Mouse (Mus musculus): ENCODE data around the gene Zic1.

Gene Zic1

DNA sequence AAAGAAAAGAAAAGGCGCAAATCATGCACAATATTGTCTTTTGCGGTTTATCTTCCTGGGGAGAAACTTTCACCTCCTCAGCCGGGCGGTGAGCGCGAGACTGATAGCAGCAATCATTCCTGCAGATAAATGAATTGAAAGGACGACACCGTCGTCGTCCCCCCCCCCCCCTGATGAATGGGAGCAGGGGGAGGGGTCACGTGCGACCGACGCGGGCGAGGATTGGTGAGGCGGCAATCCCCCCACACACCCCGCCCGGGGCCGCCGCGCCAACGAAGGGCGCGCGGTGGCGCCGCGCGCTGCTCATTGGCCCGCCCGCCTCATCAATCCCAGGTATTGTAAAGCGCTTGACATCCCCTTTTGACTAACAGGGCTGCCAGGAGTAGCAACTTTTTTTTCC, at the start of gene Zic1:
TSS of gene Zic1 (minus strand) at position 147 of the 400 bp plus-strand sequence.
- DNase-seq = peak; percentile 95 to 97

DNA sequence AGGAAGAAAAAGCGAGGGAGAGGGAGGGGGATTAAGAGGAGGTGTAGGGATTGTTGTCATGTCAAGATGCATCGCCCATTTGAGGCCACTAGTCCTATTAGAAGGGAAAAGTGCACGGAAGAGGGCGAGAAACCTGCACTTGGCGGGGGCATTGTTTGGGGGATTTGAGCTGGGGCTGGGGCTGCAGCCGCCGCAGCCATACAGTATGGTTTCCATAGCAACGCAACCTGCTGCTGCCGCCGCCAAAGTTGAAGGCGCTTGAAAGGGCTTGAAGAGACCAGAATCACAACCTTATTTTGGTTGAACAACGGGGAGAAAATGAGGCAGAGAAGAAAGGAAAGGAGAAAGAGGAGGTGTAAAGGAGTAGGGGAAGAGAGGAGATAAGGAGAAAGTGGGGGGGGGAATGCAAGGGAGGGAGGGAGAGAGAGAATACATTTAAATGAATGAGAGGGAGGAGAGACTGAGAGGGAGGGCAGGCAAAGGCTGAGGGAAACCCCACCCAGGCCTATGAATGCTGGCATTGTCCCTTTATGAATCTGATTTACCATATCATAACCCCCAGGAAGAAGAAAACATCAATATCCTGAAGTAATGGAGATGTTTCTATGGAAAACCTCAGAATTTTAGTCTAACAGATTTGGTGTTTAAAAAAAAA, 48.5 kb upstream of the Zic1 start:
- DNase-seq = peak; percentile 67 to 70

- DNase-seq = no peak
These were observed 44.2 kb upstream of the Zic1 start for GRCm38 (mm10) chr9:91409771-91410170.

GRCm38 (mm10) chr9:91406258-91406763, 40.7 kb upstream of the Zic1 start:
- DNase-seq = peak in 1 of 2 experiments; percentile 47

DNA sequence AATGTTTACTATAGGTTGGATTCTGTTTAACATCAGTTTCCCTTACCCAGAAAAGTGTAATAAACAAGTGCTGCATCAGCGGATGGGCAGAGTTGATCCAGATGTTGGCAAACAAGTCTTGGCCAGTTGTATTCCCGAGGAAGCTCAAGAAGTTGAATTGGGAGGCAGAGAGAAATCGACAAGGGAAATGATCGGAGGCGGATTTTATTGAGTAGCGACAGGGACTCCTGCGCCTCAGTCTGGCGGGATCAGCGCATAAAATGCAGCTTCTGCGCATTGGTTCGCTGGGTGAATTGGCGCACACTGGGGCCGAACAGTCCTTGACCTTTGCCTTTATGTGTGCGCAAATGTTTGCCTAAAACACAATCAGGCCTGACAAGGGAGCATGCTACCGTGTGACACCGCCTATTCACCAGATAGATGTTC, 40.2 kb upstream of the Zic1 start:
- DNase-seq = peak; percentile 73 to 76

GRCm38 (mm10) chr9:91404905-91405752, 39.5 kb upstream of the Zic1 start:
- DNase-seq = peak; percentile 64 to 71

DNA sequence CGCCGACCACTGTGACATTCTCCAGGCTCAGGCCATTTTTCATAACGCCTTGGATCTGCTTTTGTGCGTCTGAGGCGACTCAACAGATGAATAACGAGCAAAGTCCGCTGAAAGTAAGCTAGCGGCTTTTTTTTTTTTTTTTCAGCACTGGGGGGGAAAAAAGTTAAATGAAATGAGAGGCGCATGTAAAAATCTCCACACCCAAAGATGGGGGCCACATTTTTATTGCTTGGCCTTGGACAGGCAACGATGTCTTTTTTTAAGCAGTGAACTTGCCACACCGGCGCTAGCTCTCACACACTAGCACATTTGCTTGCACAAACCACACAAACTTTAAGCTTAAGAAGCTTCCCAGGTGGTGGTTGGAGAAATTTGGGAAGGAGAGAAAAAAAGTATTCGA, 38.6 kb upstream of the Zic1 start:
- peak in 1 of 2 experiments; percentile 49 for DNase-seq

DNA sequence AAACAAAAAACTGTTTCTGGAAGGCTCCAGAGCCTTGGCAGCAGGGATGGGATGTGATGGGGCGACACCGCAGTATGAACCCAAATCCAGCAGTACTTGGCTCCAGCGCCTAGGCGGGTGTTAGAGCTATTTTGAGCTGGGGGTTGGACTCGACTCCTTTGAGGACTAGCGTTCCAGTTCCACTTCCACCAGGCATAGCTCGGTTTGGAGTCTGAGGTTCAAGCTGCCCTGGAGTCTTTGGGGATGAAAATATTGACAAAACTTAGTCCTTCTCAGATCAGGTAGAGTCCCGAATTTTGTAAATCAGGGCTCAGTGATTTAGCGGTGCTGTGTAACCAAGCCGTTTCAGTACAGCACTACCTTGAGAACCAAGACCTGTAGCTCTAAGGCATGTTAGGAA, 35.9 kb upstream of the Zic1 start:
- DNase-seq = peak; percentile 54 to 65

DNA sequence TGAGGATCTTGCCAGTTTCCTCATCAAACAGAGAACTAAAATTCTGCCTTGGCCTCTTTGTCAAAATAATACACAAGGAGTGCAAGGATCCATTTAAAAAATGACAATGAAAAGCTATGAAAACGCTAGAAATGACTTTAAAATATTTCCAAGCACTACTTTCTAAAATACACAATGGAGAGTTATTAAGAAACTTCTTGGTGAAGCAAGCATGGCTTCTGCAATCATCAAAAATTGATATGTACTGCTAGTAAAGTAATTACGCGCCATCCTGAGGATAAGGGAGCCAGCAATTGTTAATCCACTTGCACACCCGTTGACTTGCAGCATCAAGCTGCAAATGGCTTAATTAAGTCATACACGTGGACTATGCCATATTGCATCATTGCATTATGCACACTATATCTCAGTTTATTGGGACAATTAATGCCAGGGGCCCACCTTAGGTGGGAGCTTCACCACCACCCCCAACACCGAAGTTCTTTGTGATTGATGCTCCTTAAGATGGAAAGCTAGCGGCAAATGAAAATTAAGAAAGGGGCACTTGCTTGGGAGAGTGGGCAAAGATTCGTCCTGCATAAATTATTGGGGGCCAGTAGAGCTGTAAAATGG, 35.0 kb upstream of the Zic1 start:
- DNase-seq = peak in 1 of 2 experiments; percentile 52

DNA sequence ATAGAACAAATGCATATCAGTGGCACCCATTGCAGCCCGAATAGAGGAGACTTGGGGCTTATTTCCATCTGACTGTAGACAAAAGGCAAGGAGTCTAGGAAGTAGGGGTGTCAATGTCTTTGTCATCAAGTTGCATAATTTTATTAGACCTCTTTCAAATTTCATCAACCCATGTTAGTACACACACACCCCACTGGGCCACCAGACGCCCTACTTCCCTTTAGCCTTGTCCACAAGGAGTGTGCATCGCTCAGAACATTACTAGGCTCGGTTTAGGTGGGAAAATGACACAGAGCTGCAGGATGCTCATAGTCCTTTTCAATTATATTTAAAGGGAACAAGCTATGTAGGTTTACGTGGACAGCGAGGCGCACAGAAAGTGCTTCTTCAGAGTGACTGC, 34.4 kb upstream of the Zic1 start:
- DNase-seq = peak in 1 of 2 experiments; percentile 53

- DNase-seq = peak; percentile 61 to 69
These were observed 29.6 kb upstream of the Zic1 start for GRCm38 (mm10) chr9:91395066-91395772.

GRCm38 (mm10) chr9:91394211-91394646, 28.6 kb upstream of the Zic1 start:
- peak; percentile 62 to 65 for DNase-seq

DNA sequence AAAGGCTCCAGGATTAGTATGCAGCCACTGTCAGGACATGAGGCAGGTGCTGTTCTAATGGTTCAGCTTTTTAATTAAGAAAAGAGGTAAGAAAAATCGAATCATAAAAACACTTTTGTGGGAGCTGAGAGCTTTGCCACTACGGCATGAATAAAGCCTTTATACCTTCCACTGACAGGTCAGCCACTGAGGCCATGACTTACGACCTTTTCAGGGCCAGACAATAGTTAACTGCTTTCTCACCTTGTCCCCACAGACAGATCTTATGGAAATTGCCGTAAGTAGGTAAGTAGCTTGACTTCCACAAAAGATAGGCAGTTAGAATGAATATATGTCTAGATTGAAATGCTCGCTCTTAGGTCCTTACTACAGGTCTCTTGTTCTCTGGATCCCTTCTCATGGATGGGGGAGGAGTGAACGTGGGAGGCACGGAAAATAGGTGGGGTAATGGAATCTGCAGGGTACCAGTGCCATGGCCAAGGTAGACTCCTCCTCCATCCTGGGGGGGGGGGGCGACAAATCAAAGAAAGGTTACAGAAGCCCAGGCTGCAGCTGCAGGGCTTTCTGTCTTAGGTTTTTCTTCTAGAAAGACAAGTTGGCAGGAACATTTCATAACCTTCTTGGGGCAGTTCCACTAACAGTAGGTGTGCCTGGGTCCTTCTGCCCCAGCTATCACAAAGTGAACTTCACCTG, 27.9 kb upstream of the Zic1 start:
- DNase-seq = peak; percentile 28 to 38

DNA sequence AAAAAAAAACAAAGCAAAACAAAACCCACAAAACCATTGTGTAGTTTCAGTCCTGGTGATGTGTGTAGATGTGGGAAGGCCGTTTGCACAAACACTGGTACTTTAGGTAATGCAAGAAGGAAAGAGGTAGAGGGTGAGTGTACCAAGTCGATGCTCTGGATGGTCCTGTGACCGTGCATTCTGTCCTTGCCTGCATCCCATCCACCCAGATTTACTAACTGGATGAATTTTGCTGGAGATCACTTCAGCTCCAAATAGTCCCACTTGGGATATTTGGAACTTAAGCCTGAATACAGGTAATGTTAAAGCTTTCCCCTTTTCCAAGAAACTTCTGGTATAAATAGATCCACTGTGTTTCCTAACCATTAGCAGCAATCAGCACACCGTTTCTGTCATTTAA, 22.6 kb upstream of the Zic1 start:
- peak; percentile 23 to 52 for DNase-seq

DNA sequence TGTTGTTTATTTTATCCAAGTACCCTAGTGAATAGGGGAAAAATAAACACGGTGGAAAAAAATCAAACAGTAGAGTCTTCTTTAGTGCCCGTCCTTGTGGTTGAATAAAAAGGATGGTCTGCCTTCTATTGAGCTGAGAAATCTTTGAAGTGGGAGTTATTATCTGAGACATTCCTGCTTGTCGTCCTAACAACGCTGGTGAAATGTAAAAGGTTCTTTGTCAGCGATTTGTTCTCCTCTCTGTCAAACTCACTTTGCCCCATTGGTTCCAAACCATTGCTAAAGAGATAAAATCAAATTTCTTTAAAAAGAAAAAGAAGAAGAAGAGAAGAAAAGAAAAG, 22.1 kb upstream of the Zic1 start:
- peak in 1 of 2 experiments; percentile 8 for DNase-seq

GRCm38 (mm10) chr9:91386891-91387739, 21.5 kb upstream of the Zic1 start:
- DNase-seq = peak; percentile 64 to 76

- DNase-seq = peak; percentile 80 to 83
These were observed 20.9 kb upstream of the Zic1 start for GRCm38 (mm10) chr9:91386502-91386890.

DNA sequence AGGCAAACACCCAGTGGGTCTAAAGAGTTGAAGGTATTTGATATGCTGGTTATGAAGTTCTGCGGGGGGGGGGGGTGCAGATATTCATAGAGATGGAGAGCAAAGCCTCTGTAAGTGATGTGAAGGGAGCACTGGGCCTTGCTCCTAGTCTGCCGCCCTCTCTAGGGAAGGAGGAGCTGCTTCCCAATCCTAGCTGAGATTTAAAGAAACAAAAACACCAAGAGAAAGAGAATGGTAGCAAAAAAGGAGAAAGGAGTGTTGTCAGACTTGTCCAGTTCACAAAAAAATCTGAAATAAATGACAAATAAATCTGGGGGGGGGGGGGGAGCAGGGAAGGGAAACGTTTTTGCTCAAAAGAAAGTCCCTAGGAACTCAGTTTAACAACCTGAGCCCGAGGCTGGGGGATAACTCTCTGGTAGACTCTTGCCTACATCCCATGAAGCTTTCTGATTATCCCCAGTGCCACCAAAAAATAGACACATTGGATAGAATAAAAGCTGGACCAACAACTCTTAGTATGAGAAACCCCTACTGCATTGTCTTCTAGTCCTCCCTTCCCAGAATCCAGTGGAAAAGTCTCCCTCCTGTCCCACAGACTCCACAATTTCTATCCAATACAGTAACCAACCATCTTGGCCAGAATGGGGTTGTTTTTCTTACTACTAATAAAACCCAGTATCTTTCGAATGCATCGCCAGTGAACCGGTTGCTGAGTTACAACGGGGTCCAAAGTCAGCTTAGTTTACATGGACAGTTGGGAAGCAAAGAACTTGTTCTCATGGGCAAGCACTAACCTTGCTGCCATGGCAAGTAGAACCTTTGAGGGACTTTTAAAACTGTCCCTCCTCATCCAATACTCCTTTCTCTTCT, 20.2 kb upstream of the Zic1 start:
- DNase-seq = peak; percentile 54 to 66

- peak; percentile 51 to 60 for DNase-seq
These were observed 19.3 kb upstream of the Zic1 start for GRCm38 (mm10) chr9:91384693-91385560.

All from cerebellum, postnatal 10 days (tissue).